Mouse (Mus musculus): ENCODE measurements at regions not wholly inside any gene's neighbourhood (a gene's known extent, or its start where the extent isn't known, plus 50 kb on each side); places are given as distances from the start of the nearest gene placed in this dataset.

GRCm38 (mm10) chr7:71533109-71533508, 181.8 kb upstream of the Gm10295 start:
- TF ChIP-seq POLR2A (IDR thresholded peaks at IDR 0.05; ENCODE audit: insufficient read depth, low read depth, low read length), result no peak
- TF ChIP-seq CTCF (IDR thresholded peaks at IDR 0.05; ENCODE audit: insufficient read depth, low read depth, low read length), result no peak

Measured in olfactory bulb, adult 2 months (tissue).